Mouse (Mus musculus): ENCODE results near the gene Atn1.

The Atn1 gene

DNA sequence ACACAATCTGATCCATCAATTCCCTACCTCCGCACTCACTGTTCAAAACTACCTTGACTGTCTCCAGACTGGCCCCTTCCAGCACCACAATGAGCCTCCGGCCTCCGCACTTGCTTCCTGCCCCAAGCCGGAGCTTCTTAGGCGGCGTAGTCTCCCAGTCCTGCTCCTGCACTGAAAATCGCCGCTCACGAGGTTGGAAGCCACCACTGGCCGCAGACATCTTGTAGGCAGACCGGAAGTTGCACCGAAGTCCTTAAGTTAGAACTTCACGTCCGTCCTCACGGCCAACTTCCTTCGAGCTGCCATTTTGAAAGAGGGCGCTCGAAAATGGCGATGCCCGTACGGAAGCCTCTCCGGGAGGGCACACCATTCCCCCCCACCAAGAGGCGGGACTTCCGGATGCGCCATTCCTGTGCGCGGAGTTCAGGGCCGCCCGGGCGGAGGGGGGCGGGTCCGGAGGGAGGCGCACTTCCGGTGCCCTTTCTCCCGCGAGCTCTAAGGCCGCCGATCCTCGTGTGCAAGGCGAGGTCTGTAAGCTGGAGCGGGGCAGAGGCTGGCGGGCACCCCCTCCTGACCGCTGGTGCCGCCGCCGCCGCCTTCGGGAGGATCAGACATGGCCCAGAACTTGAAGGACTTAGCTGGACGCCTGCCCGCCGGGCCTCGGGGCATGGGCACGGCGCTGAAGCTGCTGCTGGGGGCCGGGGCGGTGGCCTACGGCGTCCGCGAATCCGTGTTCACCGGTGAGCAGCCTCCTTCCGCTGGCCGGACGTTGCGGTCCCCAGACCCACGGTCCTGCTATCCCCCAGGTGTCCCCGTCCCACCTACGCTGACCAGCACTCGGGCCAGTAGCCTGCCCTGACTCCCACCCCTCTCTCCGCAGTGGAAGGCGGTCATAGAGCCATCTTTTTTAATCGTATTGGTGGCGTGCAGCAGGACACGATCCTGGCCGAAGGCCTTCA lies 44.2 kb downstream of the Atn1 start, which contains the start of the genes Emg1 and Phb2:
Gene Emg1, minus strand, starts transcription at position 355 of the 959 bp plus-strand sequence.
Gene Phb2, plus strand, starts transcription at position 513 of the 959 bp plus-strand sequence.
- peak; percentile 97 for DNase-seq (ENCODE audit: low read depth)

DNA sequence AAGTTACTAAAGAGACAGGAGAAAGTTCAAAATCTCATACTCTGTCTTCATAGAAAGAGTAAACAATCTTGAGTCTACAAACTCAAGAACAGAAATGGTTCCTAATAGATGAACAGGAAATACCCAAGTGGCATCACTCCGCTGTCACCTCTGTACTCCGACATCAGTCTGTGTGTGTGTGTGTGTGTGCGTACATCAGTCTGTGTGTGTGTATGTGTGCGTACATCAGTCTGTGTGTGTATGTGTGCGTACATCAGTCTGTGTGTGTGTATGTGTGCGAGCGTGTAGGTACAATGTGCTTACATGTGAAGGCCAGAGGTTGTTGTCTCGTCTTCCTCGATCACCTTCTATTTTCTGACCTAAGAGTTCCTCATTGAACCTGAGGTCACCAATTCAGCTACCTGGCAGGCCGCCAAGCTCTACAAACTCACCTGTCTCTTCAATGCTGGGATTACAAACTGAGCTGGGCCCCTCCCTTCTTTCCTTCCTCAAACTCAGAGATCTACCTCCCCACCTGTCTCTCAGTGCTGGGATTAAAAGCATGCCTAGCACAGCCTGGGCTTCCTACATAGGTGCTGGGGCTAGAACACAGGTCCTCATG lies 47.9 kb downstream of the Atn1 start:
- DNase-seq (ENCODE audit: low read depth) = no peak

DNA sequence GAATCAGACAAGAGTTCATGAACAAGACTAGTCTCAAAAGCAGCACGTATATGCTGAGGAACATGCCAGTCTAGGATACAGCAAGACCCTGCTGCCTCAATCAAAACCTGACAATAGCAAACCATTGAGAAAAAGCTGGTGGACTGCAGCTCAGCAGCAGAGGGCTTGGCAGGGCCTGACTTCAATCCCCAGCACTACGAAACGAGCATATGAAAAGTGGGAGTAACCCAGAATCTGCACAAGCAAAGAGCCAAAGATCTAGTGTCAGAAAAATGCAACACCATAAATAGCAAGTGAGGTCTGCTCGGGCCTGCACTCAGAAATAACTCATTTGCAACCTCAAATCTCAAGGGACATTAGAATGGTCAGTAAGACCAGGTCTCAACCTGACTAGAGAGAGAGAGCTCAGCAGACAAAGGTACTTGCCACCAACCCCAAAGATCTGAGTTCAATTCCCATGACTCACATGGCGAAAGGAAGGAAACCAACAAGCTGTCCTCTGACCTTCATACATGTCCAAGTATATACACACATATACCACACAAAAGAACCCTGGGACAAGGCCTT lies 50.2 kb downstream of the Atn1 start:
- DNase-seq (ENCODE audit: low read depth) = no peak

DNA sequence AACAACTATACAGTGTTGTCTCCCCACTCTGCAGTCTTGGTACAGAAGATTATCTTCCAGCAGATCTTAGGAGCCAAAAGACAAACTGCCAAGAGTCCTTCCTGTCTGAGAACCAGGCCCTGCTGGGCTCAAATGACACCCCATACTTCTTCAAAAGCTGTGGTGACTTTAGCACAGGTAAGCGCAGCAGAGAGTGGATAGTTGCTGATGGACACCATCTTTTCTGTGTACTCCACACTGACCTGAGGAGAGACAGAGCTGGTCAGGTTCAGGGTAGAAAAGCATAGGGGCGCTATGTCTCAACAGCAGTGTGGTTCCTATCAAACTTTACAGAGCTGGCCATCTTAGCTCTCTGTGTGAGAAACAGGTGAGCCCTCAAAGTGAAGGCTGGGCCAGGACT lies 51.9 kb downstream of the Atn1 start:
- no peak for DNase-seq (ENCODE audit: low read depth)

DNA sequence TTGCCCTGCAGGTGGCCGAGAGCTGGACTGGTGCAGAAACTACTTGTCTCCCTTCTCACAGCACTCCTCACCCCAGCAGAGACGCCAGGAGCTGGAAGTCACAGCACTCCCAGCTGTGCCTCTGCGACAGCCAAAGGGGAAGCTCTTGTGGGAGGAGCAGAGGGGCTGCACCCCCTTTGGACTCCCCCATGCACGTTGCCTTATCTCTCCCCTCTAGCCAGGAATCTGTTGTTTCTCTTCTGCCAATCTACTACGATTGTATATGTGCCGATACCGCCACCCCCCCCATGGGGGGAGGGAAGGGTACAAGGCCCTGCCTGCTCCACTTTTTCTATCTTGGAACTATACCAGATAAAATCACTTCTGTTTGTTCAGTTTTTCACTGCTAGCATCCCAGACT lies 52.5 kb downstream of the Atn1 start:
- DNase-seq (ENCODE audit: low read depth) = no peak

DNA sequence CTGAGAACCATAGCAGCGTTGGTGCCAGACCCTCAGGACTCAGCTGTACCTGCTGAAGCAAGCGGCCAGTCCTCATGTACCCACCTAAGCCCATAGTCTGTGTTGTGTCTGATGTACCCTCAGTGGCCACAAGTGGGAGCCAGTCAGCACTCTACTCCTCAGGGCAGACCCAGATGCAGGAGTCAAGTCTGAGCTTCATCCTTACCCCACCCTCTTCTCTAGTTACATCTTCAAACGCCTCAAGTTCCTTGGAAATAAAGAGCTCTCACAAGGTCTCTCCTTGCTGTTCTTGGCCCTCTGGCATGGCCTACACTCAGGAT lies 53.6 kb downstream of the Atn1 start:
- peak; percentile 67 for DNase-seq (ENCODE audit: low read depth)

DNA sequence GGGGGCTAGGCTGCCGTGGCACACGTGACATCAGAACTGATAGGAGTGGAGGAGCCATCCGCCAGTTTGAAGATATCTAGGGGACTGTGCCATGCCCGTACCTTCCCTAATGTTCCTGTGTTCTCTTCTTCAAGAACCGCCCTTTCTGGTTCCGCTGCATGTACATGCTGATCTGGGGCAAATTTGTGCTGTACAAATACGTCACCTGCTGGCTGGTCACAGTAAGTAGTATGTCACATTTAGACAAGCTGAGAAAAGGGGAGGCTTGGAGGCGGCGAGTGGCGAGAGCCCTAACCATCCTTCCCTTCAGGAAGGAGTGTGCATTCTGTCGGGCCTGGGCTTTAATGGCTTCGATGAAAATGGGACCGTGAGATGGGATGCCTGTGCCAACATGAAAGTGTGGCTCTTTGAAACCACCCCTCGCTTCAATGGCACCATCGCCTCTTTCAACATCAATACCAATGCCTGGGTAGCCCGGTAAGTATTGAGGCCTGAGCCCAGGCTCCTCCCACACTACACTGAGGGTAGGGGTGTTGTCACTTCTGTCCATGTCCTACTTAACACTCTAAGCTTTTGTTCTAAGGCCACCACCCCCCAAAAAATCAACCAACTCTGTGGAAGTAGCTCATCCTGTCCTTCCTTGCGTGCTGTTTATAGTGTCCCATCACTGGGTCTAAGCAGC lies 54.1 kb downstream of the Atn1 start:
- no peak for DNase-seq (ENCODE audit: low read depth)

DNA sequence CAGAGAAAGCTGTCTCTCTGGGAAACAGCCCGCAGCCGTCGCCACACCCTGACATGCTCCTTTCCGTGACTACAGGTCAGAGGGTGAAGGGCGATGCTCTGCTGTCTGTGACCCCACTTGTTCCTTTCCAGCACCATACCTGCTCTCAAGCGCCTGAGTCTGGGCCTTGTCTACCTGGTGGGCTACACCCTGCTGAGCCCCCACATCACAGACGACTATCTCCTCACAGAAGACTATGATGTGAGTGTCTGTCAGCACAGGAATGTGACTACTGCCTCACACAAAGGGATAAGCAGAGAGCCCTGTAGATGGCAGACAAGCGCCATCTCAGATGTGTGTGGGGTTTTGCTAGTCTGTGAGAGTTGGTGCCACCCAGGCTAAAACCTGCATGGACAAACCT lies 55.0 kb downstream of the Atn1 start:
- DNase-seq (ENCODE audit: low read depth) = no peak

DNA sequence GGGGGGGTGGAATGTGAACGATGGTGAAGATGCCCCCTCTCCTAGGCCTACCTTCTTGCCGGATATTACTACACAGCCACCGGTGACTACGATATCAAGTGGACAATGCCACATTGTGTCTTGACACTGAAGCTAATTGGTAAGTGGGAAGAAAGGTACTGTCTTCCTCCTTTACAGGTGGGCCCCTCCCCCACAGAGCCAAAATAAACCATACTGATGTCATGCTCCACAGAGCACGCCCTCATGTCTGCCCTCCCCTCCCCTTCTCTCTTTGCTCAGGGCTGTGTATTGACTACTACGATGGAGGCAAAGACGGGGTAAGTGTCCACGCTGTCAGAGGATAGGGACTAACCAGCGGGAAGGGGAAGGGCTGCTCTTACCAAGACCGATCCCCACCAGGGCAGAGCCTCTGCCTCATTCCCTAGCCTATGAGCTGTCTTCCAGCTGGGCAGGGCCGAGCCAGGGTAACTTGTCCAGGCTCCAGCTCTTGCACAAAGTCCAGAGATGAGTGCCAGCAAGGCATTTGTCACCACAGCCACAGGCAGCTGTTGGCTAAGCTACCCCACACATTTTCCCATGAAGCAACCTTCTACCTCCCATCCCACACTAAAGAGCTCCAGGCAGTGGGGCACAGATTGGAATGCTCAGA lies 56.2 kb downstream of the Atn1 start:
- DNase-seq (ENCODE audit: low read depth) = no peak

DNA sequence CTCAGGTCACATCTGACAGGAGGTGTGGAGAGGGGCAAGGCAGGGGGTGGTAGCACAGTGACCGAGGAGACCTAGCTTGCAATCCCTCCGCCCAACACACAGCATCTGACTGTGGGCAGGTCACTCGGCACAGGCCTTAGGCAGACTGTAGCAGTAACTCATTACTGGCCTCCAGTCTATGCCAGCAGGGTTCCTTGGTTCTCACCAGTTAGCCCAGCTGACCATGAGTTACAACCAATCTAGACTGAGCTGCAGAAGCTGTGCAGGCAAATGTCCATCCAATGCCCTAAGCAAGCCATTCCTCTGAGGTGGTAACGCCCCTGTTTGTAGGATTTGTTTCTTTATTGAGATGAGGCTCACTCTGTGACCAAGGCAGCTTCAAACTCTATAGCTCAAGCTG lies 57.0 kb downstream of the Atn1 start:
- no peak for DNase-seq (ENCODE audit: low read depth)

DNA sequence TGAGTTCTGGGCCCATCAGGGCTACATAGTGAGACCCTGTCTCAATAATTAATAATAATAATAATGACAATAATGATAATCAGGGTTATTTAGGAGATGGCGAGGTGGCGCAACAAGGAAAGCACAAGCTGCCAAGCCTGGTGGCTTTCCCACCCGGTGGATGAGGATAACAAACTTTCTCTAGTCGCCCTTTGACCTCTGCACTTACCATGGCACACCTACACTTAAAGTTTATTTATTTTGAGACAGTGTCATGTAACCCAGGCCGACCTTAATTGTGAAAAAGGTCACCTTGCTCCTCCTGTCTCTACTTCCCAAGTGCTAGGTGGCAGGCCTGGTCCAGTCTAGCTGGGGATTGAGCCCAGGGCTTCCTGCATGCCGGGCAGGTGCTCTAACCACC lies 57.6 kb downstream of the Atn1 start:
- no peak for DNase-seq (ENCODE audit: low read depth)

DNA sequence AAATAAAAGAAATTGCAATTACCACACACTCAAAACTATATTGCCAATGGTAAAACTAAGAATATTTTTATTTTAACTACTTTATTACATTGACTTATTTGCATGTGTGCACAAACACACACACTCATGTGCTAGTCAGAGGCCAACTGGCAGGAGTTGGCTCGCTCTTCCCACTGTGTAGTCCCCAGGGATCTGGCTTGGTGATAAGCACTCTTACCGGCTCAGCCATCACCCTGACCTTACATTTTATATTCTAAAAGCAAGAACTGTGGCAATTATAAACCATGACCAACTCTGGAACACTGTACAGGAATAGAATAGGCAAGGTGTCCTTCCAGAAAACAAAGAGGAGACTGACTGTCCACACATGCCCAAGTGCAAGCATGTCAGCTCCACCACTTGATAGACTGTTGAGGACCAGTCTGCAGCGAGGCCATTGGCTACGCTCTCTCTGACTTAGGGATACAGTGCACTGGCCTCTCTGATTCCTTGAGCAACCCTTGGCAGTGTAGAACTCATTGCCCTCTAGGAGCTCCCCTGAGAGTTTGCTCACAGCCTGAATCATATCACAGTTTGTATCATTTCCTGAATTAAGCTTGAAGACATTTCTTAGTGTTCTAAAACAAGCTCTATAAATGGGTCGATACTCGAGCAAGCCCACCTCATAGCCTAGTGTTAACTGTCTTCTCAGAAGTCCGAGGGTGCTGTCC lies 59.7 kb downstream of the Atn1 start:
- DNase-seq (ENCODE audit: low read depth) = no peak

DNA sequence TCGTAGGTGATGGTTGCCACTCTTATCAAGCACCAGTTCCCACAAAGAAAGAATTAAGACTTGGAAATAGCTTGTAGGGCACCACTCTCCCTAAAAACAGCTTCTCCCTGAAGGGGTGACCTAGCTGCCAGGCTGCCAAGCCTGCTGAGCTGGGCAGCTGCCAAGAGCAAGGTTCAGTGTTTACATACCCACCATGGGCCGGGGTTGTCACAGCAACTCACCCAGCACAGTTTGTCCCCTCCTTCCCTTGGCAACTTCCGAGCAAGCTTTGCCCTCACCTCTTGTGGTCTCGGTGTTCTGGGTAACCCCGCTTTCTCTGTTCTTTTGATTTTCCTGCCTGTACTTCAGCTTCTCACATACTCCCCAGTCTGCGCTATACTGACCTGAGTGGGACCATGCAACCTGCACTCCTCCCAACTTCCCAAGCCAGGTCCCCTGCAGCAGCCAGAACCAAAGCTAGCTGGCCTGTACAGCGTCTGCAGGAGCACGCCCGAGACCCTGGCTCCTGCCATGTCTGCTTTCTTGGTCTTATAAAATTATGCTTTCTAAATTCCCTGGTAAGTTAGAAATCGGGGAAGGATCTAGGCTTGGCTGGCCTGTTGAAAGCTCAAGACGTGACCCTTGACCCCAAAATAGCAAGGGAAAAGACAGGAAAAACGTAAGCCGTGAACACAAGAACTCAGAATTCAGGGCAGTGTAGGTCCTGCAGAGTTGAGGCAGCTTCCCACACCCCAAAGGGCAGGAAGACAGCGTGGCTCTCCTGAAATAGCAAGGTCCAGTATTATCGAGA lies 62.0 kb downstream of the Atn1 start:
- DNase-seq (ENCODE audit: low read depth) = no peak

DNA sequence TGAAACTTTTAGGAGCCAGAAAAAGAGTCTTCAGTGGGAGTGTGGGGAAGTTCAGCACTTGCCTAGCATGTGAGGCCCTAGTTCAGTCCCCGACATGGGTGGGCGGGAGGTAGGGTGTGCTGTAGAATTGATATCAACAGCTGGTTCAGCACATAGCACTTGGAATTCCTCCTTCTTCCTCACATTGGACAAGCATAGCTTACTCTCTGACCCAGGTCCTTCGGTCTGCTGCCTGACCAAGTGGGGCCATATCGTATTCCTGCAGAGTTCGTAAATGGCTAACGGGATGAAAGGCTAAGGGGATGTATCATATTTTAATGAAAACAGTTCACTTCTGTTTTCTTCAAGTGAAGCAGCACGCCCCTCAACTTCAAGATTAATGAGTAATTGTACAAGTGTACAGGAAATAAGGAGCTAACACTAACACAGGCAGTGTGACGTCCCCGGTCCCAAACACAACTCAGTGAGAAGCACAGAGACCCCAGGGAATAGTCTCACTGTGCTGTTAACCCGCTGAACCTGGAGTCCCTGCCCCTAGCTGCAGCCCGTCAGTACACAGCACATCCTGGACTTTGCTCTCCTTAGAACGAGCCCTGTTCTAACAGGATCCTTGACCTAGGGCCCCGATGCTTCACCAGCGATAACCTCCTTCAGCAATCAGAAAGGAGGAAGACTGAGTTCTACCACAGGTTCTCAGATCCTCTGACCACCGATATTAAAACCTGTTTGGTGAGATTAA lies 62.9 kb downstream of the Atn1 start:
- no peak for DNase-seq (ENCODE audit: low read depth)
